Mouse (Mus musculus) spleen, postnatal 14 days (tissue): ENCODE data around the gene Spint3.
"Not testable (repeated sequence)": the region's sequence is repeated elsewhere in the genome, so short reads cannot be mapped to it uniquely, and the experiment has no call there.

Source experiments
- DNase-seq, 2 experiments: peaks; one replicate each; pipeline ENCODE4 v3.0.0; 2021 to 2022; ENCODE audit warnings: low spot score in 2 of 2

The Spint3 gene

GRCm38 (mm10) chr2:164573359-164573758, at the start of gene Spint3:
Spint3 (minus strand) TSS chr2:164573459.
- DNase-seq, result not testable (repeated sequence)

GRCm38 (mm10) chr2:164621775-164622174, 48.5 kb upstream of the Spint3 start:
- no peak for DNase-seq

- no peak for DNase-seq
Observed at GRCm38 (mm10) chr2:164619050-164619449, 45.8 kb upstream of the Spint3 start.

GRCm38 (mm10) chr2:164615386-164615785, 42.1 kb upstream of the Spint3 start:
- no peak for DNase-seq

GRCm38 (mm10) chr2:164613471-164613870, 40.2 kb upstream of the Spint3 start, which contains the start of the genes Wfdc6b and Wfdc8:
Wfdc6b (plus strand) TSS chr2:164613522.
Wfdc8 (minus strand) TSS chr2:164613626.
- not testable (repeated sequence) for DNase-seq

- no peak for DNase-seq
Observed at GRCm38 (mm10) chr2:164608781-164609180, 35.5 kb upstream of the Spint3 start.

- no peak for DNase-seq
Observed at GRCm38 (mm10) chr2:164604411-164604810, 31.2 kb upstream of the Spint3 start.

GRCm38 (mm10) chr2:164603482-164603881, 30.2 kb upstream of the Spint3 start:
- no peak for DNase-seq

GRCm38 (mm10) chr2:164600179-164600578, 26.9 kb upstream of the Spint3 start:
- no peak for DNase-seq

GRCm38 (mm10) chr2:164593494-164593893, 20.2 kb upstream of the Spint3 start, which contains the start of gene Eppin:
Eppin (minus strand) TSS chr2:164593594.
- DNase-seq, result no peak

GRCm38 (mm10) chr2:164592014-164592413, 18.8 kb upstream of the Spint3 start:
- DNase-seq, result no peak

- DNase-seq, result not testable (repeated sequence)
Observed at GRCm38 (mm10) chr2:164585025-164585725, 11.9 kb upstream of the Spint3 start, which contains the start of gene Wfdc6a. Wfdc6a (minus strand) TSS chr2:164585447.

GRCm38 (mm10) chr2:164567460-164567859, 5.8 kb downstream of the Spint3 start:
- DNase-seq, result no peak

GRCm38 (mm10) chr2:164566997-164567396, 6.3 kb downstream of the Spint3 start:
- DNase-seq, result no peak

GRCm38 (mm10) chr2:164564346-164564745, 8.9 kb downstream of the Spint3 start:
- DNase-seq, result no peak

- no peak for DNase-seq
Observed at GRCm38 (mm10) chr2:164563339-164564038, 9.8 kb downstream of the Spint3 start.

- no peak for DNase-seq
Observed at GRCm38 (mm10) chr2:164562391-164563188, 10.7 kb downstream of the Spint3 start, which contains the start of gene Wfdc2. Wfdc2 (plus strand) TSS chr2:164562413.

GRCm38 (mm10) chr2:164560106-164560505, 13.2 kb downstream of the Spint3 start:
- DNase-seq, result no peak

- no peak for DNase-seq
Observed at GRCm38 (mm10) chr2:164558991-164559645, 14.1 kb downstream of the Spint3 start.

- DNase-seq, result no peak
Observed at GRCm38 (mm10) chr2:164558426-164558825, 14.8 kb downstream of the Spint3 start.

- DNase-seq, result no peak
Observed at GRCm38 (mm10) chr2:164551502-164551901, 21.8 kb downstream of the Spint3 start.
